Mouse (Mus musculus): ENCODE data around the gene Tpk1.
A peak's percentile ranks its signal among the peaks of the same experiment; 100 is the strongest.

Gene Tpk1

GRCm38 (mm10) chr6:43424978-43425377 is 241.1 kb downstream of the Tpk1 start:
- no peak for DNase-seq

GRCm38 (mm10) chr6:43420358-43420979 is 245.6 kb downstream of the Tpk1 start:
- no peak for DNase-seq

GRCm38 (mm10) chr6:43408949-43409348 is 257.1 kb downstream of the Tpk1 start:
- DNase-seq = no peak

- no peak for DNase-seq
Observed at GRCm38 (mm10) chr6:43403076-43403475, 263.0 kb downstream of the Tpk1 start.

- no peak for DNase-seq
Observed at GRCm38 (mm10) chr6:43402219-43402997, 263.7 kb downstream of the Tpk1 start.

GRCm38 (mm10) chr6:43396426-43396825 is 269.7 kb downstream of the Tpk1 start:
- no peak for DNase-seq

- DNase-seq = no peak
Observed at GRCm38 (mm10) chr6:43395538-43395937, 270.5 kb downstream of the Tpk1 start.

- DNase-seq = no peak
Observed at GRCm38 (mm10) chr6:43391358-43391757, 274.7 kb downstream of the Tpk1 start.

GRCm38 (mm10) chr6:43387273-43387672 is 278.8 kb downstream of the Tpk1 start:
- DNase-seq = peak in 1 of 2 experiments; percentile 27

GRCm38 (mm10) chr6:43384841-43385240 is 281.2 kb downstream of the Tpk1 start:
- DNase-seq = no peak

GRCm38 (mm10) chr6:43384304-43384703 is 281.8 kb downstream of the Tpk1 start:
- DNase-seq = no peak

GRCm38 (mm10) chr6:43382750-43383149 is 283.3 kb downstream of the Tpk1 start:
- DNase-seq = no peak

GRCm38 (mm10) chr6:43382284-43382683 is 283.8 kb downstream of the Tpk1 start:
- no peak for DNase-seq

- DNase-seq = no peak
Observed at GRCm38 (mm10) chr6:43373206-43373605, 292.9 kb downstream of the Tpk1 start.

GRCm38 (mm10) chr6:43367434-43367945 is 298.6 kb downstream of the Tpk1 start:
- DNase-seq = no peak

GRCm38 (mm10) chr6:43366952-43367351 is 299.1 kb downstream of the Tpk1 start:
- DNase-seq = no peak

GRCm38 (mm10) chr6:43363917-43364316 is 302.2 kb downstream of the Tpk1 start:
- no peak for DNase-seq

GRCm38 (mm10) chr6:43363291-43363820 is 302.7 kb downstream of the Tpk1 start:
- no peak for DNase-seq

GRCm38 (mm10) chr6:43361248-43361647 is 304.8 kb downstream of the Tpk1 start:
- no peak for DNase-seq

GRCm38 (mm10) chr6:43360214-43360613 is 305.9 kb downstream of the Tpk1 start:
- no peak for DNase-seq

GRCm38 (mm10) chr6:43354562-43355241 is 311.4 kb downstream of the Tpk1 start:
- no peak for DNase-seq

- no peak for DNase-seq
Observed at GRCm38 (mm10) chr6:43353446-43353845, 312.6 kb downstream of the Tpk1 start.

GRCm38 (mm10) chr6:43349083-43349482 is 317.0 kb downstream of the Tpk1 start:
- DNase-seq = no peak
